Mouse (Mus musculus): ENCODE data around the gene Fam8a1.

DNA sequence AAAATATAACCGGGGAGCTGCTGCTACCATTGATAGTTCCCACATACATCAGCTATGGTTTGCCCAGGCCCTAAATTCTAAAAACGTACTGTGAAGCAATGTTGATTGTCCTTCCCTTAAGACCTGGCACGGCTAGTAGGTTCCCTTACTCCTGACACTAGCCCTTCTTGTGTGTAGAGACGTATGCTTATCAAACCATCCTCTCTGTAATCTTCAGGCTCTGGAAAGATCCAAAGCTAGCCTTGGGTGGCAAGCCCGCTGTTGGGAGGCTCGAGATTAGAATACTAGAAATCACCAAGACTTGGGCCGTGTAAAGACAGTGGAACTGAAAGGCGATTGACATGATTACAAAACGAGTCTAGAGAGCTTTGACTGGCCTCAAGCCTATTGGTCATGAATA is 1.2 kb downstream of the Fam8a1 start:
- TF ChIP-seq CTCF (IDR thresholded peaks at IDR 0.05 in 2 of 3, conservative IDR thresholded peaks at IDR 0.05 in 1 of 3; ENCODE audit: control insufficient read depth in 1 of 3, insufficient read depth in 1 of 3, low read depth in 2 of 3, low read length in 3 of 3, poor library complexity in 1 of 3, severe bottlenecking in 1 of 3) (no peak), POLR2A (IDR thresholded peaks at IDR 0.05; ENCODE audit: control insufficient read depth in 1 of 2, insufficient read depth in 1 of 2, low read depth in 1 of 2, low read length in 2 of 2, poor library complexity in 1 of 2) (no peak)

Data from MEL (cell line).